Mouse (Mus musculus): ENCODE results near the gene Camk2n1.

Gene Camk2n1

GRCm38 (mm10) chr4:138466690-138467089, 12.6 kb downstream of the Camk2n1 start:
- no peak for DNase-seq

DNA sequence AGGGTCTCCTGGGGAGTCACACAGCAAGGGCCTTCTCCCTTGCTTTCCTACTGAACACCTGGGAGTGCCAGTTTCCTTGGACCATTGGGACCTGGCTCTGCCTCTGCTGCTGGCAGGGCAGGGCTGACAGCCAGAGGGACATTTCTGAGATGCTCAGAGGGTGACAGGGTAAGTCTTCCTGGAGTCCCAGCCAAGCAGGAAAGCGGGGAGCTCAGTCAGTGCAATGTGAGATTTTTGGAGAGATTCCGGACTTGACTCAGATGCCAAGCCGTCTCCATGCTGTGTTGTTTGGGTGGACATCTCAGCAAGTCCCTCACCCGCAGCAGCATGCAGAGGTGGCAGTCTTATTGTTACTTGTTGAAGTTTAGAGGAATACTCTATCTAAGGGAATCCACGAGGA, 13.3 kb downstream of the Camk2n1 start:
- DNase-seq = no peak

DNA sequence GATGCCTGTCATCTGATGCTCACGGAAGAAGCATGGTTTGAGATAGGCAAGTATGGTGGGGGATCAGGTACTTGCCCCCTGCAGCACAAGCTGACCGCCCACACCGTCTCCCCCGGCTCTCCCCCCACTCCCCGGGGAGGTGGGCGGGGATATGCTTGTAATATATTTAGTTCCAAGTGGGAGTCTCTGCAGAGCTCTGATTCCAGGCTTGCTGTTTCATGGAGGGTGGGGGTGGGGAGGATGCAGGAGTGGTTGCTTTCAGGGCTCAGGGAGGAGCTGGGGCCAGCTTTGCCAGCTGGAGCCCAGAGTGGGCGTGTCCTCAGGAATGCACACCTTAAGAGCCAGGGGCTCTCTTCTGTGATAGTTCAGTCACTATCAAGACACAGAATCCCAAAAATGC, 15.0 kb downstream of the Camk2n1 start:
- no peak for DNase-seq

- DNase-seq = no peak
Measured at GRCm38 (mm10) chr4:138471241-138471640, 17.1 kb downstream of the Camk2n1 start.

- no peak for DNase-seq
Measured at GRCm38 (mm10) chr4:138479595-138479994, 25.5 kb downstream of the Camk2n1 start.

- DNase-seq = no peak
Measured at GRCm38 (mm10) chr4:138480962-138481361, 26.8 kb downstream of the Camk2n1 start.

- no peak for DNase-seq
Measured at GRCm38 (mm10) chr4:138482721-138483120, 28.6 kb downstream of the Camk2n1 start.

- no peak for DNase-seq
Measured at GRCm38 (mm10) chr4:138488241-138488640, 34.1 kb downstream of the Camk2n1 start.

DNA sequence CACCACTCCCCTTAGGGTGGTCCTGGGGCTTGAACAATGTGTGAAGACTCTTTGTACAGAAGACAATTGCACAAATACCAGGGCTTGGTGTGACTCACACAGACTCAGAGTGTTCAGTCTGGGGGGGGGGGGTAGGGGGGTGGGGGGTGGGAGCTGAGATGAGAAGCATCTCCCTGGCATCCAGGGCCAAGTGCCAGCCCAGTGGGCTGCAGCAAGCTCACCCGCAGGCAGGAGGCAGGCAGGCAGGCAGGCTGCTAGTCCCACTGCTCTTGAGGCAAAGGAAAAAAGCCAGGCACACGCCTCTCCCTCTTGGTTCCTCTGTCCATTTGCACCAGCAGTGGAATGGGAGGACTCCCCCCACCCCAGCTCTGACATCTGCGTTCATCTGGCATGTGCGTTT, 37.0 kb downstream of the Camk2n1 start:
- DNase-seq = no peak

DNA sequence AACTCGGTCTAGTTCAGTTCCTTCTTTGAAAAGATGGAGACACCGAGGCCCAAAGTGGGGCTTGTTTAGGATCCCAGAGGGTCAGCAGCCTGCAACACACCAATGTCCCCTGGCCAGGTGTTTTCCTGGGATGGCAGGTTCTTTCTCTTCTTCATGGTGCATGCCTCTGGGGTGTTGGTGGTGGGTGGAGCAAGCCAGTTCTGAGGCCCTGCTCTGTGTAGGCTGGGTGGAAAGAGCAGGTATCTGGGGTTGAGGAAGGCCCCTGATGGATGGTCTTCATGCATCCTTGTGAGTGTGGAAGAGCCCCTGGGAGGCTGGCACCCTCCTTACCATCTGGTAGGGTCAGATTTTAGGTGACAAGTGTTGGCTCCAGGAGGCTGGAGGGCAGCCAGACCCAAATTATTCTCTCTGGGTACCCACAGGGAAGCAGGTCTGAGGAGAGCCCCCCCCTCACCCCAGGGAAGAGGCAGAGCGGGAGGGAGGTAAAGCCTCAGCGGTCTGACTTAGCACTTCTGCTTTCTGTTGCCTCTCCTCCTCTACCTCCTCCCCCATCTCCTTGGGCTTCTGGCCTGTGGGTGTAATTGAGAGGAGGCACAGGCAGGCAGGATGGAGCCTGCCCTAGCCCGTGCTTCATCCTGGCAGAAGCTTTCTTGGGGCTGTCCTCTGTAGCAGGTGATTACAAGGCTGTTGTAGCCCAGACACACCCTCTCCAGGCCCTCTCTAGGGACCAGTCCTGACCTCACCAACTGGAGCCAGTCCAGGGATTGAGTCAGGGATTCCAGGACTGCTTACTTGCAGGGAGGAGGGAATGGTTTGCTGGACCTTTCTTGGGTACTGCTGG, 39.3 kb downstream of the Camk2n1 start:
- no peak for DNase-seq

GRCm38 (mm10) chr4:138494905-138495304, 40.8 kb downstream of the Camk2n1 start:
- no peak for DNase-seq

DNA sequence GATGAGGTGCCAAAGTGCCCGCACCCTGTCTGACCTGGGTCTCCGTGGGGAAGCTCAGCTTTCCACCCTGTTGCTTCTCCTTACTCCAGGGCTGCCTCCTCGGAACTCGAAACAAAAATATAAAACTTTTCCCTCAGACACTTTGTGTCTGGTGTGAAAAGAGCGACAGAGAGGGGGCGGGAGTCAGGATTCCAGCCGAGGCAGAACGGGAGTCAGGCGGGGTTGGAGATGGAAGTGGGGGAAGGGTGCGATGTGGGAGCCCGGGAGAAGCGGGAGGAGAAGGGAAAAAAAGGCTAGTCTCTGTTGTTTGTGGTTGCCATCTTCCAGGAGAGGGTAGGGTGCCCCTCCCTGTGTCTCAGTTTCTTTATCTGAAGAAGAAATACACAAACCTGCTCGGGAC, 41.7 kb downstream of the Camk2n1 start:
- no peak for DNase-seq

DNA sequence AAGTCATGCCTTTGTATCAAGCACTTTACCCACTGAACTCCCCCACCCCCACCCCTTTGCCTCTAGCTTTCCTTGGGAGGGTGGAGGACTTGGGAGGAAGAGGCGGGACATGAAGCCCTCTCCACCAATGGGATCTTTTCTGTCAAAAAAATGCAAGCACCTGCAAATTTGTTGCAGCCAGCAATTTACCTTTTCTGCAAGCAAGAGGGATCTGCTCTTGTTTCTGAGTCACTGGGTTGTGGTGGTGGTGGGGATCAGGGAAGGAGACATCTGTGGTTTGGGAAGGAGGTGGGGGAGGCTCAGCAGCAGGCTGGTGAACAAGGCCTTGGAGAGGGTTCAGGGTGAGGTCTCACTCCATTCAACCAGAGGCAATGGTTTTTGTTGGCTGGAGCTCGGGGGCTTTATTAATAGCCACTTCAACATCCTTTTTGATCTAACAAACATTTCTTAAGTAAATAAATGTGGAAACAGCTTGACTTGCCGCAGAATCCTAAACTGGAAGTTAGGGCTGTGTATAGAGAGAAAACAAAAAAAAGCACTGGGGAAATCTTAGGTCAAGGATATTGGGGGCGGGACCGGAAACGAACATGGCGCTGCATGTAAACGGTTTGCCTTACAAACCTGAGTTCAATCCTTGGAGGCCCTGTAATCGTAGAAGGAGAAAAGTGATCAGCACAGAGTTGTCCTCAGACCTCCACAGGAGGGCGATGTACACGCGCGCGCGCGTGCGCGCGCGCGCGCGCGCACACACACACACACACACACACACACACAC, 42.8 kb downstream of the Camk2n1 start:
- DNase-seq = no peak

- no peak for DNase-seq
Measured at GRCm38 (mm10) chr4:138499856-138500645, 45.9 kb downstream of the Camk2n1 start.

GRCm38 (mm10) chr4:138501048-138501447, 46.9 kb downstream of the Camk2n1 start:
- DNase-seq = no peak

DNA sequence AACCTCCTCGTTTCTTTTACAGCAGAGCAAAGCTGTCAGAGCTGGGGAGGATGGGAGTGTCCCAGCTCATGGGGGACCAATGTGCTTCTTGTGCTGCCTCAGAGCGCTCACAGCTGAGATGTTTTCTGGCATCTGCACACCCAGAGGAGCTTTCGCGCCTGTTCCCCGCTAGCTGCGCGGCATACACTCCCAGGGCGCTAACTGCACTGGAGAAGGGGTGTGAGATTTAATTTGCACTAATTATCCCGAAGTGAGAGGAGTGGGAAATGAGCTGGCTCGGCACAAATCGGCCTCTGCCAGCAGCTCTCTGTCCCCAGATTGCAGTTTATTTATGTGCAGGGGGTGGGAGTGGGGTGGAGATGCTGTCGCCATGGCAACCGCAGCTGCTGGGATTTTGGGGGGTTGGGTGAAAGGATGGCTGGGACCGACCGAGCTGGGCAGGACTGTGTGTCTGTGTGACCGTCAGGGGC, 50.6 kb downstream of the Camk2n1 start:
- DNase-seq = no peak

GRCm38 (mm10) chr4:138505171-138505870, 51.2 kb downstream of the Camk2n1 start:
- DNase-seq = no peak

DNA sequence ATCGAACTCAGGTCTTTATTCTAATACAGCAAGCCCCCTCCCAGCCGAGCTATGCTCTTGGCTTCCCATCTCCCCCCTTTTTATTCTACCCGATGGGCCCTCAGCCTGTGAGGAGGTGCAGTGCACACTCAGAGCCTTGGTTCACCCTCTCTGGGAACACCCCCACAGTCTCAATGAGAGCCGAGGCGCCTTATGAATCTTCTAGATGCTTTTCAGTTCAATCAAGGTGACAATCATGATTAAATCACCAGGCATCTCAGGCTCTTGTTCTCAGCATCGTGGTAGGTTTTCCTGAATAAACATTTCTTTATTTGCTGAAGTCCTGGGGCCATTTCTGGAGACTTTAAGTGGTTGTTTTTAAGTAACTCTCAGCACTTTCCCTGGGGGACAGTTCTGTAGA, 53.8 kb downstream of the Camk2n1 start:
- no peak for DNase-seq
